Mouse (Mus musculus) neural tube, embryonic 14.5 days (tissue): Measurements from ENCODE around the gene Mpdz. TPM values are rescaled to one million over a fixed set of nuclear protein-coding genes. Genes with fewer than 3 reads are reported as not detected.

ENCODE experiments used
- ATAC-seq: fragments of 200-750 bp; cut with Nextera tagmentation; 2 replicates; pipeline ENCODE4 v1.8.0; 2017; ENCODE audit warnings: low read depth, mild to moderate bottlenecking, moderate TSS enrichment, moderate library complexity
- H3K27ac ChIP-seq: fragments of 300-500 bp; sonication (generic); 2 replicates; pipeline ENCODE4 v1.5.1; 2014; ENCODE audit warnings: low read depth, mild to moderate bottlenecking, control low read depth, low read length, moderate library complexity, mixed read lengths
- H3K27me3 ChIP-seq: fragments of 300-500 bp; sonication (generic); 2 replicates; pipeline ENCODE4 v1.6.1; 2014; ENCODE audit warnings: low read length; ENCODE audit not compliant: control insufficient read depth, insufficient read depth
- H3K36me3 ChIP-seq: fragments of 300-500 bp; sonication (generic); 2 replicates; pipeline ENCODE4 v1.6.1; 2014; ENCODE audit warnings: low read length, mixed read lengths; ENCODE audit not compliant: control insufficient read depth, insufficient read depth
- H3K4me1 ChIP-seq: fragments of 300-500 bp; sonication (generic); 2 replicates; pipeline ENCODE4 v1.6.1; 2014; ENCODE audit warnings: low read length; ENCODE audit not compliant: control insufficient read depth, insufficient read depth
- H3K4me2 ChIP-seq: fragments of 300-500 bp; sonication (generic); 2 replicates; pipeline ENCODE4 v1.6.1; 2014; ENCODE audit warnings: mild to moderate bottlenecking, low read depth, low read length, control low read depth
- H3K4me3 ChIP-seq: fragments of 300-500 bp; sonication (generic); 2 replicates; pipeline ENCODE4 v1.5.1; 2014; ENCODE audit warnings: low read depth, low read length, control low read depth, mixed read lengths
- H3K9ac ChIP-seq: fragments of 300-500 bp; sonication (generic); replicated peaks from 2 replicates; pipeline ENCODE4 v1.6.1; 2014; ENCODE audit warnings: low read depth, mild to moderate bottlenecking, control low read depth, low read length, mixed read lengths
- H3K9me3 ChIP-seq: fragments of 300-500 bp; sonication (generic); 2 replicates; pipeline ENCODE4 v1.6.1; 2016; ENCODE audit warnings: low read length; ENCODE audit not compliant: control insufficient read depth
- WGBS: fragments of 180-500 bp; shearing (Covaris S2); extraction: QIAGEN DNeasy Blood & Tissue Kit; methylation state at CpG from one replicate; pipeline ENCODE4 v1.1.7; 2014; 5-methylcytosine and 5-hydroxymethylcytosine counted together
- polyA plus RNA-seq: library from polyadenylated mRNA; unstranded; fragments of >200 nt; fragmentation: Nextera tagmentation; extraction: Ambion mirVana; gene quantifications from 2 replicates; pipeline ENCODE4 v1.2.1, GENCODE M21; 2014

Mpdz gene
- polyA plus RNA-seq, 1 experiment from 2014 or later = 13.8 TPM

GRCm38 (mm10) chr4:81280098-81280497, 162.5 kb downstream of the Mpdz start:
- H3K36me3 ChIP-seq = no peaks in the 10 kb centered on the region
- no peak overlapping the region for H3K9ac ChIP-seq
- ATAC-seq = no peak
- H3K27ac ChIP-seq = no peak overlapping the region
- H3K4me3 ChIP-seq = no peak overlapping the region
- no peaks in the 10 kb centered on the region for H3K4me1 ChIP-seq
- no peaks in the 10 kb centered on the region for H3K27me3 ChIP-seq
- no peak overlapping the region for H3K4me2 ChIP-seq
- WGBS = 44% methylated on average over 4 of the region's 4 CpGs
- no peaks in the 10 kb centered on the region for H3K9me3 ChIP-seq

- Histone ChIP-seq H3K27ac (no peak overlapping the region), H3K36me3 (no peaks in the 10 kb centered on the region), H3K9me3 (no peaks in the 10 kb centered on the region), H3K27me3 (no peaks in the 10 kb centered on the region), H3K4me3 (no peak overlapping the region), H3K4me2 (no peak overlapping the region), H3K4me1 (no peaks in the 10 kb centered on the region), H3K9ac (no peak overlapping the region)
- ATAC-seq = no peak
- WGBS = 82% methylated on average over 5 of the region's 5 CpGs
Observed at GRCm38 (mm10) chr4:81279451-81279850, 163.2 kb downstream of the Mpdz start.

- H3K4me1 ChIP-seq = no peaks in the 10 kb centered on the region
- no peak overlapping the region for H3K4me3 ChIP-seq
- H3K9me3 ChIP-seq = no peaks in the 10 kb centered on the region
- H3K27me3 ChIP-seq = no peaks in the 10 kb centered on the region
- 62% methylated on average over 6 of the region's 6 CpGs for WGBS
- H3K9ac ChIP-seq = no peak overlapping the region
- ATAC-seq = no peak
- H3K36me3 ChIP-seq = no peaks in the 10 kb centered on the region
- no peak overlapping the region for H3K4me2 ChIP-seq
- H3K27ac ChIP-seq = no peak overlapping the region
Observed at GRCm38 (mm10) chr4:81275957-81276715, 166.5 kb downstream of the Mpdz start.

GRCm38 (mm10) chr4:81273067-81273466, 169.5 kb downstream of the Mpdz start:
- no peaks in the 10 kb centered on the region for H3K4me1 ChIP-seq
- no peak overlapping the region for H3K4me3 ChIP-seq
- H3K36me3 ChIP-seq = no peaks in the 10 kb centered on the region
- no peaks in the 10 kb centered on the region for H3K9me3 ChIP-seq
- no peak overlapping the region for H3K4me2 ChIP-seq
- no peak overlapping the region for H3K9ac ChIP-seq
- no peak for ATAC-seq
- no peaks in the 10 kb centered on the region for H3K27me3 ChIP-seq
- WGBS = 95% methylated on average over 2 of the region's 2 CpGs
- no peak overlapping the region for H3K27ac ChIP-seq

GRCm38 (mm10) chr4:81252859-81253780, 189.5 kb downstream of the Mpdz start:
- no peaks in the 10 kb centered on the region for H3K4me1 ChIP-seq
- H3K9me3 ChIP-seq = no peaks in the 10 kb centered on the region
- no peaks in the 10 kb centered on the region for H3K27me3 ChIP-seq
- H3K27ac ChIP-seq = no peak overlapping the region
- no peaks in the 10 kb centered on the region for H3K36me3 ChIP-seq
- 76% methylated on average over 6 of the region's 6 CpGs for WGBS
- H3K4me3 ChIP-seq = no peak overlapping the region
- H3K9ac ChIP-seq = no peak overlapping the region
- peak; percentile 44; the same call in 1 of the 2 replicates for ATAC-seq
- H3K4me2 ChIP-seq = no peak overlapping the region

GRCm38 (mm10) chr4:81252334-81252733, 190.3 kb downstream of the Mpdz start:
- ATAC-seq = peak; percentile 60; the same call in 1 of the 2 replicates
- H3K4me3 ChIP-seq = no peak overlapping the region
- H3K4me1 ChIP-seq = no peaks in the 10 kb centered on the region
- WGBS = 87% methylated on average over 1 of the region's 1 CpGs
- no peak overlapping the region for H3K4me2 ChIP-seq
- H3K9ac ChIP-seq = no peak overlapping the region
- H3K36me3 ChIP-seq = no peaks in the 10 kb centered on the region
- H3K27me3 ChIP-seq = no peaks in the 10 kb centered on the region
- no peak overlapping the region for H3K27ac ChIP-seq
- no peaks in the 10 kb centered on the region for H3K9me3 ChIP-seq

- WGBS = 13% methylated on average over 5 of the region's 5 CpGs
- H3K9ac ChIP-seq = no peak overlapping the region
- H3K4me1 ChIP-seq = no peaks in the 10 kb centered on the region
- peak; percentile 73; the same call in 1 of the 2 replicates for ATAC-seq
- no peaks in the 10 kb centered on the region for H3K27me3 ChIP-seq
- no peak overlapping the region for H3K27ac ChIP-seq
- no peak overlapping the region for H3K4me2 ChIP-seq
- H3K9me3 ChIP-seq = no peaks in the 10 kb centered on the region
- no peak overlapping the region for H3K4me3 ChIP-seq
- no peaks in the 10 kb centered on the region for H3K36me3 ChIP-seq
Observed at GRCm38 (mm10) chr4:81251934-81252333, 190.7 kb downstream of the Mpdz start.

GRCm38 (mm10) chr4:81249245-81249644, 193.4 kb downstream of the Mpdz start:
- Histone ChIP-seq H3K9ac (no peak overlapping the region), H3K27ac (no peak overlapping the region), H3K4me1 (no peaks in the 10 kb centered on the region), H3K27me3 (no peaks in the 10 kb centered on the region), H3K4me3 (no peak overlapping the region), H3K4me2 (no peak overlapping the region), H3K36me3 (no peaks in the 10 kb centered on the region), H3K9me3 (no peaks in the 10 kb centered on the region)
- 79% methylated on average over 2 of the region's 2 CpGs for WGBS
- ATAC-seq = no peak

GRCm38 (mm10) chr4:81236227-81236626, 206.4 kb downstream of the Mpdz start:
- no peak overlapping the region for H3K27ac ChIP-seq
- H3K9me3 ChIP-seq = no peaks in the 10 kb centered on the region
- H3K36me3 ChIP-seq = no peaks in the 10 kb centered on the region
- 83% methylated on average over 5 of the region's 5 CpGs for WGBS
- no peak for ATAC-seq
- no peaks in the 10 kb centered on the region for H3K27me3 ChIP-seq
- H3K4me2 ChIP-seq = no peak overlapping the region
- H3K4me1 ChIP-seq = no peaks in the 10 kb centered on the region
- no peak overlapping the region for H3K9ac ChIP-seq
- H3K4me3 ChIP-seq = no peak overlapping the region
